Mouse (Mus musculus) left cerebral cortex, adult 8-10 months (tissue): ENCODE measurements around the gene Dop1a. TPM values are rescaled to one million over a fixed set of nuclear protein-coding genes. Genes with fewer than 3 reads are reported as not detected.
"Not testable (repeated sequence)": the region's sequence is repeated elsewhere in the genome, so short reads cannot be mapped to it uniquely, and the experiment has no call there.

ENCODE experiments used
- DNase-seq, 2 experiments: peaks; one replicate each; pipeline ENCODE4 v3.0.0; 2022; ENCODE audit warnings: low spot score in 2 of 2
- total RNA-seq, 4 experiments: library from RNA; stranded (reverse); gene quantifications; 2 replicates each; pipeline ENCODE4 v1.2.4; 2022

Dop1a gene
- total RNA-seq, 4 experiments from 2014 or later, result 53.2 to 62.0 (median 57.5) TPM

GRCm38 (mm10) chr9:86573616-86574303 lies 106.8 kb downstream of the Dop1a start:
- no peak for DNase-seq

- no peak for DNase-seq
Observed at GRCm38 (mm10) chr9:86575178-86575577, 108.2 kb downstream of the Dop1a start.

GRCm38 (mm10) chr9:86579657-86580056 lies 112.7 kb downstream of the Dop1a start:
- no peak for DNase-seq

- DNase-seq, result peak in 1 of 2 experiments; percentile 57
Observed at GRCm38 (mm10) chr9:86583740-86584139, 116.8 kb downstream of the Dop1a start.

GRCm38 (mm10) chr9:86587019-86587795 lies 120.3 kb downstream of the Dop1a start:
- no peak for DNase-seq

GRCm38 (mm10) chr9:86592676-86593668 lies 126.0 kb downstream of the Dop1a start:
- peak in 1 of 2 experiments; percentile 58 for DNase-seq

- DNase-seq, result not testable (repeated sequence)
Observed at GRCm38 (mm10) chr9:86594357-86594767, 127.4 kb downstream of the Dop1a start.

GRCm38 (mm10) chr9:86596983-86597382 lies 130.0 kb downstream of the Dop1a start:
- DNase-seq, result not testable (repeated sequence)

- DNase-seq, result no peak
Observed at GRCm38 (mm10) chr9:86599723-86600303, 132.9 kb downstream of the Dop1a start.

Other genes with a start within 250 kb of the Dop1a start
- gene Ube2cbp, start 2.2 kb upstream of the Dop1a start, total RNA-seq, result 1 to 10 TPM; 6.2 to 9.4 (median 7.9) TPM
- gene Pgm3, start 104.7 kb downstream of the Dop1a start, total RNA-seq, result 10 to 100 TPM; 17.9 to 21.1 (median 18.7) TPM
- 10 to 100 TPM; 28.6 to 32.2 (median 30.4) TPM for gene Rwdd2a, start 104.8 kb downstream of the Dop1a start, total RNA-seq
- 10 to 100 TPM; 50.5 to 62.9 (median 52.2) TPM for gene Me1, start 228.8 kb downstream of the Dop1a start, total RNA-seq